Mouse (Mus musculus) layer of hippocampus, adult 6 months (tissue): ENCODE measurements around the gene Spata19. TPM values are rescaled to one million over a fixed set of nuclear protein-coding genes. Genes with fewer than 3 reads are reported as not detected.

Experiments
- long read RNA-seq, 2 experiments: library from polyadenylated mRNA; unstranded; transcript quantifications; one replicate each; pipeline ENCODE4 v2.0.0; 2019 to 2020
- polyA plus RNA-seq: library from polyadenylated mRNA; unstranded; fragments of <200 nt; fragmentation: Nextera tagmentation; gene quantifications from 2 replicates; pipeline ENCODE4 v1.2.3, GENCODE M21; 2021

Spata19 gene
- polyA plus RNA-seq: 0.25 and 0.51 TPM in 2 replicates
- long read RNA-seq, experiment 1: 0 reads
- long read RNA-seq, experiment 2: 0 reads

DNA sequence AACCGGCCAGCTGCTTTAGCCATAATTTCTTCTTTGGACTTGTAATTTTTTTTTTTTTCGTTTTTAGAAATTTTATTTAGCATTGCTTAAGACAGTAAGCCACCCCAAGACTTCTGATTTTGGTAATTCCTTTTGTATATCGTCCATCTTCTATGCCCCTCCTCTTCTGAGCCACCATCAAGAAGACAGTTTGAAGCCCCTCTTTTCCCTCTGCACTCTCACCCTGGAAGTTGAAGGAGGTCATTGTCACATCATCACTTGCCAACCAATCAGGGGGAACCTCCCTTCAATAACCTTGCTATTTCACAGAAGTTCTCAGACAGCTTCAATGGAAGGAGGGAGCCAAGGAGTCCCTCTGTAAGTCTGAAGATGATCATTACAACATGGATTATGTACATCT, at the start of gene Spata19:
Spata19 (plus strand) TSS at position 301 of the 400 bp plus-strand sequence.

Other genes with a start within 250 kb of the Spata19 start
- gene Jam3, start 241.4 kb upstream of the Spata19 start, polyA plus RNA-seq: 25.3 and 26.8 TPM in 2 replicates
- 4.2 and 4.3 TPM in 2 replicates for gene Igsf9b, start 97.6 kb upstream of the Spata19 start, polyA plus RNA-seq